Mouse (Mus musculus) forebrain, embryonic 10.5 days (tissue): ENCODE data around the gene Cdh18. TPM values are rescaled to one million over a fixed set of nuclear protein-coding genes. Genes with fewer than 3 reads are reported as not detected.
"Not testable (repeated sequence)": the region's sequence is repeated elsewhere in the genome, so short reads cannot be mapped to it uniquely, and the experiment has no call there.

Experiments
- DNase-seq: peaks from one replicate; pipeline ENCODE4 v3.0.0-alpha.2; 2017; ENCODE audit warnings: low spot score; ENCODE audit errors: extremely low spot score
- H3K27ac ChIP-seq: fragments of 300-500 bp; sonication (generic); 2 replicates; pipeline ENCODE4 v1.5.1; 2016; ENCODE audit warnings: mild to moderate bottlenecking
- H3K27me3 ChIP-seq: fragments of 300-500 bp; sonication (generic); 2 replicates; pipeline ENCODE4 v1.6.1; 2016; ENCODE audit warnings: mild to moderate bottlenecking; ENCODE audit not compliant: poor library complexity, severe bottlenecking
- H3K36me3 ChIP-seq: fragments of 300-500 bp; sonication (generic); replicated peaks from 2 replicates; pipeline ENCODE4 v1.6.1; 2016; ENCODE audit warnings: mild to moderate bottlenecking, moderate library complexity
- H3K4me1 ChIP-seq: fragments of 300-500 bp; sonication (generic); 2 replicates; pipeline ENCODE4 v1.6.1; 2016
- H3K4me3 ChIP-seq: fragments of 300-500 bp; sonication (generic); 2 replicates; pipeline ENCODE4 v1.5.1; 2016; ENCODE audit warnings: mild to moderate bottlenecking, moderate library complexity
- H3K9me3 ChIP-seq: fragments of 300-500 bp; sonication (generic); 2 replicates; pipeline ENCODE4 v1.6.1; 2016; ENCODE audit warnings: mild to moderate bottlenecking, moderate library complexity
- WGBS: fragments of 180-500 bp; shearing (Covaris S2); methylation state at CpG from one replicate; pipeline ENCODE4 v1.1.7; 2016; 5-methylcytosine and 5-hydroxymethylcytosine counted together
- polyA plus RNA-seq: library from polyadenylated mRNA; unstranded; fragments of >200 nt; fragmentation: Nextera tagmentation; extraction: Ambion mirVana; gene quantifications from 2 replicates; pipeline ENCODE4 v1.2.1, GENCODE M21; 2016

The Cdh18 gene
- 0.09 TPM in 1 of 2 replicates, not detected in the other for polyA plus RNA-seq

GRCm38 (mm10) chr15:22548711-22549271, at the start of gene Cdh18:
Cdh18 (plus strand) TSS chr15:22549022.
- no peaks in the 10 kb centered on the region for H3K4me1 ChIP-seq
- no peak within 1 kb of the TSS for H3K4me3 ChIP-seq
- WGBS = 64% methylated on average over 5 of the region's 5 CpGs
- H3K27ac ChIP-seq = no peak within 1 kb of the TSS
- H3K9me3 ChIP-seq = no peaks in the 10 kb centered on the region
- no peaks in the 10 kb centered on the region for H3K36me3 ChIP-seq
- no peak for DNase-seq
- H3K27me3 ChIP-seq = no peaks in the 10 kb centered on the region

GRCm38 (mm10) chr15:22511271-22511670, 37.6 kb upstream of the Cdh18 start:
- DNase-seq = no peak
- Histone ChIP-seq H3K27me3 (no peaks in the 10 kb centered on the region), H3K4me1 (no peaks in the 10 kb centered on the region), H3K36me3 (no peaks in the 10 kb centered on the region), H3K27ac (no peak overlapping the region), H3K4me3 (no peak overlapping the region), H3K9me3 (no peaks in the 10 kb centered on the region)

- Histone ChIP-seq H3K36me3 (no peaks in the 10 kb centered on the region), H3K4me3 (no peak overlapping the region), H3K27me3 (no peaks in the 10 kb centered on the region), H3K9me3 (no peaks in the 10 kb centered on the region), H3K4me1 (no peaks in the 10 kb centered on the region), H3K27ac (no peak overlapping the region)
- 77% methylated on average over 2 of the region's 2 CpGs for WGBS
- DNase-seq = no peak
These were observed 13.0 kb upstream of the Cdh18 start for GRCm38 (mm10) chr15:22535828-22536227.

GRCm38 (mm10) chr15:22577974-22578616, 29.3 kb downstream of the Cdh18 start:
- no peaks in the 10 kb centered on the region for H3K36me3 ChIP-seq
- DNase-seq = peak; percentile 37
- WGBS = 8% methylated on average over 4 of the region's 4 CpGs
- no peaks in the 10 kb centered on the region; the same call in 1 of the 2 replicates for H3K9me3 ChIP-seq
- H3K27me3 ChIP-seq = no peaks in the 10 kb centered on the region
- H3K27ac ChIP-seq = peak overlapping the region; percentile 65
- H3K4me1 ChIP-seq = peaks cover 11% of the 10 kb centered on the region
- no peak overlapping the region for H3K4me3 ChIP-seq

- no peak for DNase-seq
- Histone ChIP-seq H3K36me3 (no peaks in the 10 kb centered on the region), H3K27me3 (no peaks in the 10 kb centered on the region), H3K9me3 (no peaks in the 10 kb centered on the region; the same call in 1 of the 2 replicates), H3K4me1 (peaks cover 11% of the 10 kb centered on the region), H3K4me3 (no peak overlapping the region), H3K27ac (peak overlapping the region; percentile 65)
- 21% methylated on average over 3 of the region's 3 CpGs for WGBS
These were observed 29.8 kb downstream of the Cdh18 start for GRCm38 (mm10) chr15:22578617-22578990.

- Histone ChIP-seq H3K4me1 (no peaks in the 10 kb centered on the region), H3K4me3 (no peak overlapping the region), H3K36me3 (no peaks in the 10 kb centered on the region), H3K9me3 (no peaks in the 10 kb centered on the region), H3K27me3 (no peaks in the 10 kb centered on the region), H3K27ac (no peak overlapping the region)
- no peak for DNase-seq
- 60% methylated on average over 1 of the region's 1 CpGs for WGBS
These were observed 35.8 kb downstream of the Cdh18 start for GRCm38 (mm10) chr15:22584667-22585066.

GRCm38 (mm10) chr15:22716376-22716775, 167.6 kb downstream of the Cdh18 start:
- DNase-seq = no peak
- no peaks in the 10 kb centered on the region for H3K9me3 ChIP-seq
- H3K27me3 ChIP-seq = no peaks in the 10 kb centered on the region
- no peaks in the 10 kb centered on the region for H3K36me3 ChIP-seq
- no peaks in the 10 kb centered on the region for H3K4me1 ChIP-seq
- no peak overlapping the region for H3K27ac ChIP-seq
- no peak overlapping the region for H3K4me3 ChIP-seq
- WGBS = 85% methylated on average over 2 of the region's 2 CpGs

GRCm38 (mm10) chr15:22717681-22718080, 168.9 kb downstream of the Cdh18 start:
- H3K4me1 ChIP-seq = no peaks in the 10 kb centered on the region
- DNase-seq = no peak
- no peaks in the 10 kb centered on the region for H3K9me3 ChIP-seq
- H3K36me3 ChIP-seq = no peaks in the 10 kb centered on the region
- no peak overlapping the region for H3K27ac ChIP-seq
- 79% methylated on average over 3 of the region's 3 CpGs for WGBS
- no peak overlapping the region for H3K4me3 ChIP-seq
- H3K27me3 ChIP-seq = no peaks in the 10 kb centered on the region

GRCm38 (mm10) chr15:22726574-22726973, 177.8 kb downstream of the Cdh18 start:
- Histone ChIP-seq H3K4me3 (no peak overlapping the region), H3K36me3 (no peaks in the 10 kb centered on the region), H3K9me3 (peaks cover 4% of the 10 kb centered on the region; the same call in 1 of the 2 replicates), H3K27ac (no peak overlapping the region), H3K4me1 (no peaks in the 10 kb centered on the region), H3K27me3 (no peaks in the 10 kb centered on the region)
- DNase-seq = no peak
- WGBS = 78% methylated on average over 1 of the region's 1 CpGs

GRCm38 (mm10) chr15:22733039-22733438, 184.2 kb downstream of the Cdh18 start:
- no peaks in the 10 kb centered on the region for H3K36me3 ChIP-seq
- no peak overlapping the region for H3K27ac ChIP-seq
- H3K9me3 ChIP-seq = no peaks in the 10 kb centered on the region
- no peaks in the 10 kb centered on the region for H3K27me3 ChIP-seq
- no peak overlapping the region for H3K4me3 ChIP-seq
- no peaks in the 10 kb centered on the region for H3K4me1 ChIP-seq
- DNase-seq = no peak

- Histone ChIP-seq H3K4me1 (no peaks in the 10 kb centered on the region), H3K4me3 (no peak overlapping the region)
- WGBS = 83% methylated on average over 3 of the region's 3 CpGs
These were observed 187.3 kb downstream of the Cdh18 start for GRCm38 (mm10) chr15:22736165-22736564.

GRCm38 (mm10) chr15:22761257-22761656, 212.4 kb downstream of the Cdh18 start:
- not testable (repeated sequence) for H3K36me3 ChIP-seq, H3K27ac ChIP-seq, H3K27me3 ChIP-seq, DNase-seq, H3K4me3 ChIP-seq, H3K9me3 ChIP-seq, H3K4me1 ChIP-seq

More at GRCm38 (mm10) chr15:22736165-22736564, 187.3 kb downstream of the Cdh18 start:
- Histone ChIP-seq H3K27ac (no peak overlapping the region), H3K9me3 (no peaks in the 10 kb centered on the region), H3K36me3 (no peaks in the 10 kb centered on the region), H3K27me3 (no peaks in the 10 kb centered on the region)
- DNase-seq = no peak

- not testable (repeated sequence) for H3K36me3 ChIP-seq, H3K4me3 ChIP-seq, DNase-seq, H3K27ac ChIP-seq, H3K27me3 ChIP-seq, H3K9me3 ChIP-seq, H3K4me1 ChIP-seq
- 94% methylated on average over 3 of the region's 3 CpGs for WGBS
These were observed 217.8 kb downstream of the Cdh18 start for GRCm38 (mm10) chr15:22766591-22766990.
